Mouse (Mus musculus): Measurements from ENCODE around the gene Olfr56.

DNA sequence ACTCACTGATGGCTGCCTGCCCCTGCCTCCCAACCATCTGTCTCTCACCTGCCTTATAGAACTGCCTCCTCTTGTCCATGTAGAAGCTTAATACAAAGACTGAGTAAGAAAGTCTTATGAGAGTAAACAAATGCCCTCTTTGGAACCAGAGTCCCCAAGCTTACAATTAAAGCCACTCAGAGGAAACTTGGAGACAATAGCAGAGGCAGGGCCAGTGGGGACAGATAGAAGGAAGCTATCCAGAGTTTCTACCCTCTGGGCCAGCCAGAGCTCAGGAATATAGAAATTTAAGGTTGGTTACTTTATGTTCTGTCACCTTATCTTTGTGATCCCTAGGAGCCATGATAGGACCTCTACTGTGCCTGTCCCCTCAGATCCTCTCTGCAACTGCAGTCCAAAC lies 136.1 kb downstream of the Olfr56 start, which contains the start of gene Olfr1396:
- TF ChIP-seq GATA1 (IDR thresholded peaks at IDR 0.05; ENCODE audit: low read length): no peak
- no peak for TF ChIP-seq TAL1 (IDR thresholded peaks at IDR 0.05; ENCODE audit: low read length)
